Mouse (Mus musculus): ENCODE measurements around the gene Elob.

- TF ChIP-seq POLR2A (IDR thresholded peaks at IDR 0.05; ENCODE audit: control insufficient read depth, low read depth, low read length): no peak
- TF ChIP-seq CTCF (IDR thresholded peaks at IDR 0.05; ENCODE audit: control insufficient read depth, insufficient read depth, insufficient replicate concordance, low read depth, low read length): no peak
Measured at GRCm38 (mm10) chr17:23791079-23791357, 37.9 kb downstream of the Elob start.
